13 mouse cellular contexts compared by ENCODE assay signal in the genomic region with DNA sequence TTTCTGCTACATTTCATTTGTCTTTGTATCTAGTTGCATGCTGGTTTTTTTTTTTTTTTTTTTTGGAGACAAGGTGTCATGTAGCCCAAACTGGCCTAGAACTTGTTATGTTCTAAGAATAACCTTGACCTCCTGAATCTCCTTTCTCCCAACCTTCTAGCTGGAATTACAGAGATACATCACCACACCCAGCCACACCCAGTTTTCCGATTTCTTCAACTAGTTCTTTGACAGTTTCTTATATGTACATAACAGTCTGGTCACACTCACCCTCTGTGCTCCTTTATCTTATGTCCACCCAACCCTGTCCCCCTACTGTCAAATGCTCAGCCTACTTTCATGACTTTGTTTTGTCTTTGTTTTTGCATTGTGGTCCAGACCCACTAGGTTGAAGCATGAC.
"Had no signal": no experiment of that assay in that cellular context is flagged by ENCODE, and none has a peak within 500 bp of the region (broad histone marks: within the 10 kb centered on the region; RNA-seq: fewer than 3 reads in every experiment).

No protein-coding gene starts in this region.

- DNase-seq: lung, adult 18-20 months; lung, embryonic 14.5 days; lung, postnatal 10 days; lung, postnatal 4 days; midbrain, embryonic 14.5 days; retina, postnatal 1 day; right cerebral cortex, adult 18-20 months; right cerebral cortex, postnatal 25 days; right cerebral cortex, postnatal 4 days; spleen, adult 18-20 months; thymus, adult 18-20 months; thymus, postnatal 14 days; thymus, postnatal 36 days had no signal
